Mouse (Mus musculus): ENCODE data around the gene Gm42878. TPM values are rescaled to one million over a fixed set of nuclear protein-coding genes. Genes with fewer than 3 reads are reported as not detected.

The Gm42878 gene
- polyA plus RNA-seq, 2 experiments, result 0.31 to 0.69 TPM

GRCm38 (mm10) chr5:121543370-121543769 is 1.9 kb downstream of the Gm42878 start:
- peaks cover 11% of the 10 kb centered on the region for H3K36me3 ChIP-seq (ENCODE audit: control insufficient read depth, insufficient read depth, low read length)
- H3K4me3 ChIP-seq (replicated peaks; ENCODE audit: low read length), result no peak overlapping the region
- no peak overlapping the region for H3K27ac ChIP-seq (replicated peaks; ENCODE audit: low read depth, low read length)
- H3K9ac ChIP-seq (ENCODE audit: low read depth, low read length, severe bottlenecking), result no peak overlapping the region
- no peak for DNase-seq (ENCODE audit: low spot score)
- peaks cover 12% of the 10 kb centered on the region for H3K4me1 ChIP-seq (ENCODE audit: control insufficient read depth, insufficient read depth, low read length)
- ATAC-seq (ENCODE audit: low FRiP score, low read depth), result no peak
- H3K27me3 ChIP-seq (ENCODE audit: control insufficient read depth, insufficient read depth, low read length), result no peaks in the 10 kb centered on the region
- WGBS, result 79% methylated on average over 3 of the region's 3 CpGs
- no peak overlapping the region for H3K4me2 ChIP-seq (replicated peaks; ENCODE audit: low read depth, low read length, severe bottlenecking)
- TF ChIP-seq POLR2A (IDR thresholded peaks at IDR 0.05; ENCODE audit: borderline replicate concordance, extremely low read depth, insufficient read depth, insufficient read length), result no peak
- H3K9me3 ChIP-seq (ENCODE audit: control insufficient read depth, low read length), result no peaks in the 10 kb centered on the region

- Histone ChIP-seq H3K27ac (replicated peaks; ENCODE audit: low read depth, low read length) (no peak overlapping the region), H3K9ac (ENCODE audit: low read depth, low read length, severe bottlenecking) (no peak overlapping the region), H3K4me1 (ENCODE audit: control insufficient read depth, insufficient read depth, low read length) (peaks cover 7% of the 10 kb centered on the region), H3K4me3 (replicated peaks; ENCODE audit: low read length) (no peak overlapping the region), H3K4me2 (replicated peaks; ENCODE audit: low read depth, low read length, severe bottlenecking) (no peak overlapping the region), H3K27me3 (ENCODE audit: control insufficient read depth, insufficient read depth, low read length) (no peaks in the 10 kb centered on the region), H3K9me3 (ENCODE audit: control insufficient read depth, low read length) (no peaks in the 10 kb centered on the region), H3K36me3 (ENCODE audit: control insufficient read depth, insufficient read depth, low read length) (peaks cover 30% of the 10 kb centered on the region)
- DNase-seq (ENCODE audit: low spot score) (no peak), ATAC-seq (ENCODE audit: low FRiP score, low read depth) (no peak)
- WGBS, result 89% methylated on average over 7 of the region's 7 CpGs
- no peak for TF ChIP-seq POLR2A (IDR thresholded peaks at IDR 0.05; ENCODE audit: borderline replicate concordance, extremely low read depth, insufficient read depth, insufficient read length)
Observed at GRCm38 (mm10) chr5:121541235-121541634, 4.0 kb downstream of the Gm42878 start.

DNA sequence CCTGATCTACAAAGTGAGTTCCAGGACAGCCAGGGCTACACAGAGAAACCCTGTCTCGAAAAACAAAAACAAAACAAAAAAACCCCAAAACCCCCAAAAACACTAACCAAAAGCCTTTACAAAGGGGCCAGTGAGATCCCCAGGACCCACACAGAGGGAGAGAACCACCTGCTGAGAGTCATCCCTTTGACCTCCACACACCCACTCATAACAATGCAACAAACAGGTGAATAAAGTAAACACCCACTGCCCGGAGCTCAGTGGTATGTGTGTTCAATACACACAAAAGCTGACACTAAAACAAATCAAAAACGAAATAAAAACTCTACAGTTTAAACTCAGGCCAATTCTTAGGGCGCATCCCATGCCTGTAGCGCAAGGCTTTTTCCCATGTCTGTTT is 5.2 kb downstream of the Gm42878 start:
- 95% methylated on average over 5 of the region's 5 CpGs for whole genome bisulfite sequencing
- H3K4me1 ChIP-seq (ENCODE audit: control insufficient read depth, insufficient read depth, low read length), result peaks cover 7% of the 10 kb centered on the region
- H3K9me3 ChIP-seq (ENCODE audit: control insufficient read depth, low read length), result no peaks in the 10 kb centered on the region
- ATAC-seq (ENCODE audit: low FRiP score, low read depth) (no peak), DNase-seq (ENCODE audit: low spot score) (no peak)
- H3K4me3 ChIP-seq (replicated peaks; ENCODE audit: low read length), result no peak overlapping the region
- peaks cover 42% of the 10 kb centered on the region for H3K36me3 ChIP-seq (ENCODE audit: control insufficient read depth, insufficient read depth, low read length)
- TF ChIP-seq POLR2A (IDR thresholded peaks at IDR 0.05; ENCODE audit: borderline replicate concordance, extremely low read depth, insufficient read depth, insufficient read length), result no peak
- H3K27ac ChIP-seq (replicated peaks; ENCODE audit: low read depth, low read length), result no peak overlapping the region
- H3K27me3 ChIP-seq (ENCODE audit: control insufficient read depth, insufficient read depth, low read length), result no peaks in the 10 kb centered on the region
- no peak overlapping the region for H3K9ac ChIP-seq (ENCODE audit: low read depth, low read length, severe bottlenecking)
- H3K4me2 ChIP-seq (replicated peaks; ENCODE audit: low read depth, low read length, severe bottlenecking), result no peak overlapping the region

- H3K4me3 ChIP-seq (replicated peaks; ENCODE audit: low read length), result no peak overlapping the region
- no peaks in the 10 kb centered on the region for H3K9me3 ChIP-seq (ENCODE audit: control insufficient read depth, low read length)
- no peaks in the 10 kb centered on the region for H3K4me1 ChIP-seq (ENCODE audit: control insufficient read depth, insufficient read depth, low read length)
- no peak overlapping the region for H3K27ac ChIP-seq (replicated peaks; ENCODE audit: low read depth, low read length)
- no peak for ATAC-seq (ENCODE audit: low FRiP score, low read depth)
- no peak overlapping the region for H3K4me2 ChIP-seq (replicated peaks; ENCODE audit: low read depth, low read length, severe bottlenecking)
- no peak for DNase-seq (ENCODE audit: low spot score)
- no peak overlapping the region for H3K9ac ChIP-seq (ENCODE audit: low read depth, low read length, severe bottlenecking)
- peaks cover 65% of the 10 kb centered on the region for H3K36me3 ChIP-seq (ENCODE audit: control insufficient read depth, insufficient read depth, low read length)
- no peaks in the 10 kb centered on the region for H3K27me3 ChIP-seq (ENCODE audit: control insufficient read depth, insufficient read depth, low read length)
- WGBS, result 94% methylated on average over 2 of the region's 2 CpGs
- TF ChIP-seq POLR2A (IDR thresholded peaks at IDR 0.05; ENCODE audit: borderline replicate concordance, extremely low read depth, insufficient read depth, insufficient read length), result no peak
Observed at GRCm38 (mm10) chr5:121537588-121537987, 7.7 kb downstream of the Gm42878 start.

DNA sequence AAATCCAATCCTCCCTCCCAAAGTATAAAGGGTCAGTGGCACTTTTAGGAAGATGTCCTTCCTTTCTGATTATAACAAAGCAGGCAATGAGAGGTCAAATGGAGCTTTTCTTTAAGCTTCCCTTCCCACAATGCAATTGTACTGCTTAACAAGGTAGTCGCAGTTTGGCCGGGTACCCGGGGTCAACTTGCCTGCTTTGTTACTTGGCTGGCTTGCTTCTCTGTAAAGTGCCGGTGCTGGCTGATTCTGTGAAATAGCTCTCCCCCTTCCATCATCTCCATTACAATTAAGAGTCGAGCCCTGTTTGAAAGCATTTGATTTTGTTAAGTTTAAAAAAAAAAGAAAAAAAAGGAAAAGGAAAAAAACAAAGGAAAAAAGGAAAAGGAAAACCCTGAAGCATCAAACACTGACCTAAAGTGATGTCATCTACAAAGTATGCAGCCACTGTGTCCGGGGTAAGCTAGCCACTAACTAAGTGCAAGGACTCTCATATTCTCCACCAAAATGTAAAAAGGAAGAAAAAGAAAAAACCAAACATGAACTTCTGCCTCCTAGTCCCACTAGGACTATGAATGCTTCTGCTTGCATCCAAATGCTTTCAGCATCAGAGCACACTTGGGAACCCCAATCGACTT is 8.2 kb downstream of the Gm42878 start:
- DNase-seq (ENCODE audit: low spot score) (no peak), ATAC-seq (ENCODE audit: low FRiP score, low read depth) (no peak)
- Histone ChIP-seq H3K27ac (replicated peaks; ENCODE audit: low read depth, low read length) (no peak overlapping the region), H3K4me3 (replicated peaks; ENCODE audit: low read length) (no peak overlapping the region), H3K36me3 (ENCODE audit: control insufficient read depth, insufficient read depth, low read length) (peaks cover 70% of the 10 kb centered on the region), H3K9ac (ENCODE audit: low read depth, low read length, severe bottlenecking) (no peak overlapping the region), H3K27me3 (ENCODE audit: control insufficient read depth, insufficient read depth, low read length) (no peaks in the 10 kb centered on the region), H3K4me2 (replicated peaks; ENCODE audit: low read depth, low read length, severe bottlenecking) (no peak overlapping the region), H3K9me3 (ENCODE audit: control insufficient read depth, low read length) (no peaks in the 10 kb centered on the region), H3K4me1 (ENCODE audit: control insufficient read depth, insufficient read depth, low read length) (no peaks in the 10 kb centered on the region)
- 82% methylated on average over 7 of the region's 7 CpGs for WGBS
- no peak for TF ChIP-seq POLR2A (IDR thresholded peaks at IDR 0.05; ENCODE audit: borderline replicate concordance, extremely low read depth, insufficient read depth, insufficient read length)

All from limb, embryonic 14.5 days (tissue).